Mouse (Mus musculus) gastrocnemius, adult 2 months (tissue): Measurements from ENCODE around the gene BC004004. TPM values are rescaled to one million over a fixed set of nuclear protein-coding genes. Genes with fewer than 3 reads are reported as not detected.
A peak's percentile ranks its signal among the peaks of the same experiment; 100 is the strongest.

Experiments
- DNase-seq: peaks from one replicate; pipeline ENCODE4 v3.0.0; 2022
- H3K27ac ChIP-seq: fragments of 200-600 bp; 2 replicates; pipeline ENCODE4 v1.8.1; 2022; ENCODE audit warnings: mild to moderate bottlenecking
- H3K4me3 ChIP-seq: fragments of 200-600 bp; 2 replicates; pipeline ENCODE4 v1.8.1; 2022; ENCODE audit warnings: mild to moderate bottlenecking, moderate library complexity
- CTCF ChIP-seq: fragments of 200-600 bp; IDR thresholded peaks from 2 replicates; pipeline ENCODE4 v1.8.1; 2022; ENCODE audit warnings: antibody characterized with exemption, mild to moderate bottlenecking, moderate library complexity
- intact Hi-C: fragments of 180-260 bp; cut with DNase I; formaldehyde crosslinking; loops from one replicate; pipeline ENCODE4 v1.15.1; 2025
- total RNA-seq, 2 experiments: library from RNA; stranded (reverse); gene quantifications; 2 replicates each; pipeline ENCODE4 v1.2.3; 2021

BC004004 gene
- total RNA-seq, 2 experiments from 2014 or later = 110 to 121 TPM

GRCm38 (mm10) chr17:29292996-29293395 is 24.4 kb downstream of the BC004004 start:
- intact Hi-C loops = no loop called here
- no peak overlapping the region for H3K4me3 ChIP-seq
- H3K27ac ChIP-seq = no peak overlapping the region
- no peak for TF ChIP-seq CTCF
- no peak for DNase-seq

- TF ChIP-seq CTCF = peak; percentile 44
- DNase-seq = peak; percentile 58
- no peak overlapping the region for H3K4me3 ChIP-seq
- H3K27ac ChIP-seq = no peak overlapping the region
- intact Hi-C loops = no loop called here
These were observed 25.4 kb downstream of the BC004004 start for GRCm38 (mm10) chr17:29293807-29294605.

DNA sequence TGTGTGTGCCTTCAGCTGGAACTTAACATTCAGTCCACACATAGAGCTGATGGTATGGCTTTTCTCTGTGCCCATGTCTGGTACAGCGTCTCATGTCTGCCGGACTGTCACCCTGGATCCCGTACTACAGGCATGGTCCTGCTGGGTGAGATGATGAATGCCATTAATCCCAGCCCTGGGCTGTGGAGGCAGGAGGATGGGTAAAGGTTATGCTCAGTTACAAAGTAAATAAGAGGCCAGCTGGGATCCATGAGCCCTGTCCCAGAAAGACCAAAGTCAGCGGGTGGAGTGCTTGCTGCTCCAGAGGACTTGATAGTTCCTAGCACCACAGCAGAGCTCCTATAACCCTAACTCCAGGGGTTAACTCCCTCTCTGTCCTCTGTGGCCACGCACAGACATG is 27.2 kb downstream of the BC004004 start:
- TF ChIP-seq CTCF = no peak
- no peak overlapping the region for H3K4me3 ChIP-seq
- DNase-seq = no peak
- intact Hi-C loops = no loop called here
- no peak overlapping the region for H3K27ac ChIP-seq

DNA sequence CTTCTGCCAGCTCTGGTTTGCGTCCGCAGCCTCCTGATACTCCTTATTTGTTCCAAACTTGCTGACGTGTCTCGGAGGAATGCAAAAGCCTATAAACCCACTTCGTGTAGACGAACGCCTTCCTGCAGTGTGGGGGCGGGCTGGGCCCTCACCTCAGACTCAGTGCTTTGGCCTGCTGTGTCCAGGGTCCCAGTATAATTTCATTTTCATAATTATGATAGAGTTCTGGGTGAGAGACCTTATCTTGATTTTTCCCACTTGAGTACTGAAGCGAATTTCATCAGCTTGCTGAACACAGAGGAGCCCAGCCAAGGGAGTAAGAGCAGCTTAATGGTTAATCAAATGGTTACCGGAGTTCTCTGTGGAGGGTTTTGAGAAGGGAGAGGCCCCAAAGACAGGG is 28.7 kb downstream of the BC004004 start:
- Histone ChIP-seq H3K4me3 (no peak overlapping the region), H3K27ac (no peak overlapping the region)
- no peak for DNase-seq
- no peak for TF ChIP-seq CTCF
- intact Hi-C loops = no loop called here

GRCm38 (mm10) chr17:29297813-29298212 is 29.2 kb downstream of the BC004004 start:
- TF ChIP-seq CTCF = 0 out of 2 replicates have a peak, but pooled peaks have one; percentile 6
- Histone ChIP-seq H3K4me3 (no peak overlapping the region), H3K27ac (no peak overlapping the region)
- DNase-seq = no peak
- intact Hi-C loops = no loop called here

DNA sequence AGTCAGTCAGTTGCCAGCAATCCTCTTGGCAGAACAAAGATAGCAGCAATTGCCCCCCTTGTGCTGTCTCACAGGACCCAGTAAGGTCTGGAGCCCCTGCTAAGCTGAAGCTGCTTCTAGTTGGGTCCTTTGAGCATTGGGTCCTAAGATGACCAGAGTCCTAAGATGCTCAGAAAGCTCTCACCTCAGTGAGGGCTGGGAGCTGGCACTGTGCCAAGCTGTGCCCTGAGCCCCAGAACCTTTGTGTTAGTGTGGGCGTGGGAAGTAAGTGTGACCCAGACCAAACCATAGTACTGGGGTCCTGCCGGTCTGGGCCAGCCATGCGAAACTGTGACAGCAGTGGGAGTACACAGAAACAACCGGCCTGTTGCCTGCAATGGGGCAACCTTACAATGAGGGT is 30.7 kb downstream of the BC004004 start:
- Histone ChIP-seq H3K27ac (no peak overlapping the region), H3K4me3 (no peak overlapping the region)
- no peak for DNase-seq
- intact Hi-C loops = no loop called here
- TF ChIP-seq CTCF = no peak

DNA sequence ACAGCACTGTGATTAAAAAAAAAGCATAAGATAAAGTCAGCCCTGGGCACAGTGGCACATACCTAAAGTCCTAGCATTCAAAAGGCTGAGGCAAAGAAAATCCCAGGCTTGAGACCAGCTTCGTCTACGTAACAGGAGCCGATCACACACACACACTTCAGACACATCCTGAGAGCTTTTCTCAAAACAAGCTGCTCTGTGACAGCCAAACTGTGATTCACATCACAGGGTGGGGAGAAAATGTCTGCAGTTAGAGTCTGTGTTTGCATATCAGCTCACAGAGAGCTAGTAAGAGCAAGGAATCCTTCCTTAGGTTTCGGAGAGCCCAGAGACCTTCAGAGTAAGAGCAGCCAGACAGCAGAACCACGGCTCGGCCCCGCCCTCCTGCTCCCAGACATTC is 32.3 kb downstream of the BC004004 start:
- Histone ChIP-seq H3K27ac (peak overlapping the region; percentile 77), H3K4me3 (no peak overlapping the region)
- no peak for TF ChIP-seq CTCF
- intact Hi-C loops = no loop called here
- DNase-seq = no peak

DNA sequence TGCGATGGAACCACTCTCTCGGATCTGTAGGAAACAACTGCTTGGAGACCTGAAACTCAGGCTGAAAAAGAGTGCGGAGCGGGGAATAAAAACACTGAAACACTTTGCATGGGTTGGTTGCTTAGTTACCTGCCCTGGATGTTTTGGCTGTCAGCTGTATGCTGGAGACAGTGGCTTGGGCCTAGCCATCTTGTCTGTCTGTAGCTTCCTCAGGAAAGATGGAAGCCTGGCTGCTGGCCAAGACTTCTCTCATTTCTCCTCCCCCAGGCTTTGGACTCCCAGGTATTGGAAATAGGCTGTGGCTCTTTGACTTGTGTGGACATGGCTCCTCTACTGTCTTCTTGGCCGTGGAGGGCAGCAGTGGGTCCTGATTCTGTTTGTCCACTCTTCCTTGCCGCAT is 32.8 kb downstream of the BC004004 start:
- Histone ChIP-seq H3K4me3 (no peak overlapping the region), H3K27ac (peak overlapping the region; percentile 77)
- TF ChIP-seq CTCF = no peak
- intact Hi-C loops = no loop called here
- DNase-seq = no peak

DNA sequence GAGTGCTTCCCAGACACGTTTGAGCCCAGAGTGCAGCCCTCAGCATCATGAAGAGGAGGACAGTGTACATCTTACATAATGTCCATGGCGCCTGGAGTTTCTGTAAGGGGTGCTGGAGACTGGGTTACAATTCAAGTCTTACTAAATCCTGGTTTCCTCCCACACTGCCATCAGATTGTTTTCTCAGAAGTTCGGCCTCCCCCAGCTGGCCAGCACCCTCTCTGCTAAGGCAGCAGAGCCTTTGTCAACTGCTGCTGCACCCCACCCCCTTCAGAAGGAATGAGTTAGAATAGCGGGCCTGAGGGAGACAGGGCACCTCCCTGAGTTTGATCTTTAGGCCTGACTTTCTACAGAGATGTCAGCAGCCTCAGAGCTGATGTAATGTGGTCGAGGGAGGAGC is 33.6 kb downstream of the BC004004 start:
- Histone ChIP-seq H3K27ac (peak overlapping the region; percentile 77), H3K4me3 (no peak overlapping the region)
- DNase-seq = no peak
- no peak for TF ChIP-seq CTCF
- intact Hi-C loops = no loop called here

GRCm38 (mm10) chr17:29303087-29303486 is 34.5 kb downstream of the BC004004 start:
- Histone ChIP-seq H3K27ac (peak overlapping the region; percentile 77), H3K4me3 (no peak overlapping the region)
- TF ChIP-seq CTCF = no peak
- intact Hi-C loops = no loop called here
- DNase-seq = no peak

DNA sequence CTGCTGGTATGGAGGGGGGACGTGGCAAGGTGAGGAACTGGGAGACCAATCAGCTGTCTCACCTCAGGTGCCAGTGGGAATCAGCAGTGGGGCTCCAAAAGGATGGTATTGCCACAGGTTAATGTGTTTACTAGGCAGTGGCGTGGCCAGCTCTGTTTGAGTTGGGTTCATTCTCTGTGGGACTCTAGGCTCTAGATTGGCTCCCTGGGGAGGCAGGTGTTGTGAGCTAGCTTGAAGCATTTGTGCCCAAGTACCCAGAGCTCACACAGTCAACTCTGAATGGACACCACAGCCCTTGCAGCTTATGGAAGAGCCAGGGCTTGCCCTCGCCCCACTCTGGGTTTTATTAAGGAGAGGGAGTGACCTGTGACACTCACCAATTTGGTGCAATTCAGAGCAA is 35.3 kb downstream of the BC004004 start:
- H3K27ac ChIP-seq = peak overlapping the region; percentile 77
- H3K4me3 ChIP-seq = no peak overlapping the region
- DNase-seq = no peak
- intact Hi-C loops = no loop called here
- no peak for TF ChIP-seq CTCF

- Histone ChIP-seq H3K4me3 (peak overlapping the region; percentile 17; the same call in 1 of the 2 replicates), H3K27ac (peak overlapping the region; percentile 77)
- DNase-seq = peak; percentile 66
These were observed 35.9 kb downstream of the BC004004 start for GRCm38 (mm10) chr17:29304376-29305057.

GRCm38 (mm10) chr17:29305058-29305806 is 36.6 kb downstream of the BC004004 start:
- intact Hi-C loops = no loop called here
- H3K27ac ChIP-seq = peak overlapping the region; percentile 77
- peak; percentile 70 for DNase-seq

More at GRCm38 (mm10) chr17:29304376-29305057, 35.9 kb downstream of the BC004004 start:
- intact Hi-C loops = no loop called here
- no peak for TF ChIP-seq CTCF

More at GRCm38 (mm10) chr17:29305058-29305806, 36.6 kb downstream of the BC004004 start:
- no peak for TF ChIP-seq CTCF
- peak overlapping the region; percentile 17 for H3K4me3 ChIP-seq
